Mouse (Mus musculus) layer of hippocampus, adult 8-10 months (tissue): ENCODE measurements around the gene Fgl2. TPM values are rescaled to one million over a fixed set of nuclear protein-coding genes. Genes with fewer than 3 reads are reported as not detected.
A peak's percentile ranks its signal among the peaks of the same experiment; 100 is the strongest.

ENCODE experiments used
- DNase-seq, 2 experiments: peaks; one replicate each; pipeline ENCODE4 v3.0.0; 2022; ENCODE audit warnings: low spot score in 2 of 2
- total RNA-seq, 4 experiments: library from RNA; stranded (reverse); gene quantifications; 2 replicates each; pipeline ENCODE4 v1.2.4; 2022

Gene Fgl2
- total RNA-seq, 4 experiments from 2014 or later, result 2.2 to 5.3 (median 3.4) TPM

DNA sequence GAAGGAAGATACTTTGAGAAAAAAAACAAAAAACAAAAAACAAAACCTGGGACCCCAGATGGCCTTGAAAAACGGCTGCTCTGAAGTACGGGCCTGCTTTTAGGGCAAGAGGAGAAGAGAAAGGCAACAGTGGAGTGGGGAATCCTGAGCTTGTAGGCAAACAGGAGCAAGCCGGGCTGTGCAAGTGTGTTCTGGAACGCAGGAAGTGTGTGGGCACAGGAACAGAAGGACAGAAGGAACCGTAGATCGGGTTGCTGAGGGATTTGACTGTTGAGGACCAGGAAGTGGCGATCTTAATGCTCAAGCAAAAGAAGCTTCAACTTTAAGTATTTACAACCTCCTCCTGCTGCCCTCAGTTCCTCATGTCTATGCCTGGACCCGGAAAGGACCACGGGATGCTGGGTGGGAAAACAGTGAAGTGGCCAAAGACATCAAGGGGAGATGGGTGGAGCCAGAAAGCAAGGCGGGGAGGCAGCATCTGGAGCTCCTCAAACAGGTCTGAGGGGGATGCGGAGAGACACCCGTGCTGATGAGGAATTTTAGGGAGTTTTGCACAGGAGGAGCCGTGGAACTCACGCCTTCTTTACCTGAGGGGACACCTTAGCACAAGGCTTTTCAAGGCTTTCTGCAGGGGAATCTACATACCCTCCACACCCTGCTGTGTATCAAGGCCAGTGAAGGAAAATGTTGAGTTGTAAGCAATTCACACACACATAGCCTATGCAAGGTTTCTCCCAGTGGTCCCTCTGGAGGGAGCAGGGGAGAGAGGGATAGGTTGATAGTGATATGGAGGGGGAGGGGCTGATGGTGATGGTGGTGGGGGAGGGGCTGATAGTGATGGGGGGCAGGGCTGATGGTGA lies 11.2 kb downstream of the Fgl2 start:
- DNase-seq, result peak; percentile 10 to 32

GRCm38 (mm10) chr5:21384252-21384960 lies 12.0 kb downstream of the Fgl2 start:
- no peak for DNase-seq

GRCm38 (mm10) chr5:21384976-21385375 lies 12.5 kb downstream of the Fgl2 start:
- no peak for DNase-seq

- DNase-seq, result no peak
Measured at GRCm38 (mm10) chr5:21386432-21386831, 14.0 kb downstream of the Fgl2 start.

DNA sequence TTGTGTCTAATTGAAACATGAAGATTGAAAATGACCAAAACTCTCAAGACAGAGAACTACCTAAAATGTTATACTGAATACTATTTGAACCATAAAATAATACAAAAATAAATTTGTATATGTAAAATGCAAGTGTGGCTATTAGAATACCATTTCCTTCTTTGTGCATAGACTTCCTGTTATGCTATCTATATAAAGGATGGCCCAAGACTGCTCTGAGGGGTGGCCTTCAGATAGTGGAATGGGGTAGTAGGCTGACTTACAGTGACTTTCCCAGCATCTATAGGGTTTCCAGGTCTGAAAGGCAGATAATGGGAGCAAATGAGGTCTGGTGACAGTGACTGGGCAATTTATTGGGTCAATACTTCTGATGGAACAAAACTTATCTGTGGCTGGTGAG lies 14.9 kb downstream of the Fgl2 start:
- no peak for DNase-seq

- DNase-seq, result no peak
Measured at GRCm38 (mm10) chr5:21388855-21389254, 16.4 kb downstream of the Fgl2 start.

GRCm38 (mm10) chr5:21391616-21392384 lies 19.4 kb downstream of the Fgl2 start:
- no peak for DNase-seq

DNA sequence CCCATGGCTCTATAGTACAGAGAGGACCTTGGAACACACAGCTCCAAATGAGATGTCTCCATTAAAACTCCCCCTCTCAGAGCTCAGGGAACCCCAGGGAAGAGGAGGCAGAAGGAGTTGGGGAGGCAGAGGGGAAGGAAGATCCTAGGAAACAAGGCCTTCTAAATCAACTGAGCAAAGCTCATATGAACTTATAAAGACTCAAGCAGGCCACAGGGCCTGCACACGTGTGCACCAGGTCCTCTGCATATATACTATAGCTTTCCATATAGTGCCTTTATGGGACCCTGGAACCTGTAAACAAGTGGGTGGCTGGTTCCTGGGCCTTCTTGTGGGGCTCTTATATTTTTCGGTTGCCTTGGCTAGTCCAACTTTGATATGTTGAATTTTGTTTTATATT lies 22.1 kb downstream of the Fgl2 start:
- no peak for DNase-seq

DNA sequence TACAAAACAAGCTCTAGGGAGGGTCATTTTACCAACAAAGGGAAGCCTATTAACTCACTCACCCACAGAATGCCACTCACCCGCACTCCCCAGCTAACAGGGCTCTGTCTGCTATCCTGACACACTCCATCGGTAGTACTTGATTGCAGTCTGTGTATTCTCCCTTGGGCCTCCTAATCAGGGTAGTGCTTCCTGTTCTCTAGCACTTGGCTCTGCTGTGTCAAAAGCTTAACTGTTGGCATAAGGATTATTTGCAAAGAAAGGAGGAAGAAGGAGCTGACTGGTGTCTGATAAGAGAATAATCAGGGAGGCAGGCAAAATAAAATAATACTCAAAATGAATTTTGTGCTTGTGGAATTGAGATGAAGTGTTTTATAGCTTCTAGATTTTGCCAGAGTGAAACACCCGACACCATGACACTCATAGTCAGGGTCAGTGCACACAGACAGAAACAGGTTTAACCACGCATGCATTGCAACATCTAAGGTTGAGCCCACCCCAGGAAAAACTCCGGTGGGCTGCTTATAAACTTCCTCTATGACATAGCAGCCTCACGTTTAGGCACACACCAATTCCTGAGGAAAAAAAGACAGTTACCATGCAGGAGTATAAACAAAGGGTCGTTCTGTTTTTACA lies 22.9 kb downstream of the Fgl2 start:
- DNase-seq, result no peak

- DNase-seq, result no peak
Measured at GRCm38 (mm10) chr5:21411261-21411666, 38.8 kb downstream of the Fgl2 start.

- DNase-seq, result no peak
Measured at GRCm38 (mm10) chr5:21412056-21412455, 39.6 kb downstream of the Fgl2 start.

DNA sequence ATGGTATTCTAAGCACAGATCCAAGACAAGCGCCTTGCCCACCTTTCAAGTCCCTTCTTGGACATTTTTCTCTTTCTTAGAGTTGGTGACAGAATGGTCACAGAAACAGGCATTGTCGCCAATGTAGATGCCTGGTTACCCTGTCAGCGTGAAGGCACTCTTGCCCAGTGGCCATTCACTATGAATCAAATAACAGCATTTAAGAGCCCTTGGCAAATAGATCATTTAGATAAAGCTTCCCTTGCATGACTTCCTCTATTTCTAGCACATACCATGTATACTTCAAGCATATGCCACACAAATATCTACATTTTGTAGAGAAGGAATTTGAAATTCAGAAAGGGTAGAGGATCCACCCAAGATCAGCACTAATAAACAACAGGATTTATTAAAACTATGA lies 40.9 kb downstream of the Fgl2 start:
- no peak for DNase-seq

DNA sequence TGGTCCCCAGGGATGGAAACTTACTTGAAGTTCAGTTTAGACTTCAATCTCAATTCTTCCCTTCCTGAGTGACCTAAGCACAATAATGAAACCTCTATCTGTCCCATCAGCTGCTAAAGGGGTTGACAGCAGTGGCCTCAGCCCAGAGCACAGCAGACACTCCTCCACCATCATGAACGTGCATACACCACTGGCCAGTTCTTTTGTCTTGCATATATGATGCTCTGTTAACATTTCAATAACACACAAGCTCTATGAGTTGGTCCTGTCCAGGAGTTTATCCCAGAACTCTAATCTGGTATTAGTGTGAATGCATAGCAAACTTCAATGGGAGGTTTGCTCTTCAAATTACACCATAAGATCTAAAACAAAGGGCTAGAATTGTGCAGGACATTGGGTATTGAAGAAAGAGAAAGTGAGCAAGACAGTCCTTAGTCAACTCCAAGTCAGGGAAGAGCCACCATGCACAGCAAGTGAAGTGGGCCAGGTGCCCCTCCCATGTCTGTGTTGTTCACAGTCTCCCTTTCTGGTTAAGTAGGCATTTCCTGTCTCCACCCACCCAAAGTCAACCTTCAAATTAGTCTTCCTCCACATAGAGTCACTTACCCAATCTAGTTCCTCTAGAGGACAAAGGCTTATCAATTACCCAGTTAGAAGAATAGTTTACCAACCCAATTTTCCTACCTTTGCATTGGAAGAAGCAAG lies 41.8 kb downstream of the Fgl2 start:
- no peak for DNase-seq

DNA sequence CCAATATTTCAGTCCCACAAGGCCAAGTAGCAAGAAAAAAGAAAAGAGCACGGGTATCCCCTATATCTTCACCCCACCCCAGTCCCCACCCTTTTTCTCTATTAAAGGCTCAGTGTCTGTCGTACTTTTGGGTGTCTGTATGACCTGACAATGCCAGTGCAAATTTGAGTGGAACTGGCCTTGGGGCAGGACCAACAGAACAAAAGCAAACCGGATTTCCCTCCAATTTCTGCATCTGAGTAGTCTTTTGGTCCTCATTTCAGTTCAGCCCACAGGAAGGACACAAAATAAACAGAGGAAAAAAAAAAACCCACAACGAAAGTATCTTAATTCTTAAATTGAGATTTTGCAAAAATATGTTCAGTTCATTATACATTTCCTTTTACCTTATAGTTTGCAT lies 46.2 kb downstream of the Fgl2 start:
- no peak for DNase-seq

DNA sequence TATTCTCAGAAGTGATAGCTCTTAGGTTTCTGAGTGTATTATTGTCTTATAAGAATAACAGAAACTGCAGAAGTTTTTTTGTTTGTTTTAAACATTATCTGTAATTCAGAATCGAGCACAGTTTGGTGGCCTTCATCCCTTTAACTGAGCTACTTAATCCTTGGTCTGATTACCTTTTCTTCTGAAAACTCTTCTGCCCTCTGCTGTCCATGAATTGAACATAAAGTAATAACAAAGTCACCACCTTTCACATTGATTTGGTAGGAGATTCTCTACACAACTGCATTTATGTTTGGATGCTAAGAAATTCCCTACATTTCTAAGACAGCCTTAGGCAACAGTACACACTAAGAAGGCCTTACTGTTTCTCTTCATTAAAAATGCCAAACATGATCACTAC lies 48.2 kb downstream of the Fgl2 start:
- no peak for DNase-seq

DNA sequence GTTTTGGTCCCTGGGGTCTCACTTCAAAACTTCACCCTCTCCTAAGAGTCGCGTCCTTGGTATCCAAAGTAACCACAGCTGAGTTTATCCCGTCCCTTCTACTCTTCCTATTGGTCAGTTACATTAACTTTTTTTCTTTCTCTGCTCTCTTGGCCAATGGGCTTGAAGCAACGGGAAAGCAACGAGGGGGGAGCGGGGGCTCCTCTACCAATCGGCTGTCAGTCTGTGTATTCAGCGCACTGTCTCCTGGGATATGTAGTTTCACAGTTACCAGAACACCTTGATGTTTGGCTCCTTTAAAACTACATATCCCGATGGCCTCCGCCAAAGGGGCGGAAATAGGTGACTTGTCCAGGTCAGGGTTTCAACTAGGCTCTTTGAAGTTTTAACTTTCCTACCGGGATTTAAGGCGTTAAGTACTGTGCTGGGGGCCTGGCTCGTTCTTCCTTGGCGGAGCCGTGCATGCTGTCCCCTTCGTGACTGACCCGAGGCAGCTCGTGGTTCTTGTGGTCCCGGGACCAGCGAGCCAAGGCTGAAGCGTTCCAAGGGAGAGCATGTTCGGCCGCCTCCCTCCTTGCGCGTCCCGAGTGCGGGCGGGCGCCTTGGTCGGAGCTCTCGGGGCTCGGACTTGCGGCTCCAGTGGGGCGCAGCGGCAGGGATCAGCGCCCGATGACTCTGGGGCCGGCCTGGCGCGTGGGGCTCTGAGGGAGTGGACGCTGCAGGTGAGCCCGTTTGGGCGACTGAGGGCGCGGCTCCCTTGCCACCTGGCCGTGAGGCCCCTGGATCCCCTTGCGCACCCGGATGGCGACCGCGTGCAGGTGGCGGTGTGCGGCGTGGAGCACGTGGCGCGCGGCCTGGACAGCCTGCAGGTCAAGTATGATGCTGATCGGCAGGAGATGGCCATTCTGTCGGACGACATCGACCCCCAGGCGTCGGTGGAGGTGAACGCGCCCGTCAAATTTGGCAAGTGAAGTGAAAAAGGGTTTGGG lies 52.5 kb downstream of the Fgl2 start, which contains the start of the genes Ccdc146 and Fam185a:
Gene Ccdc146, minus strand, starts transcription at position 64 of the 989 bp plus-strand sequence.
Gene Fam185a, plus strand, starts transcription at position 345 of the 989 bp plus-strand sequence.
- peak; percentile 93 to 98 for DNase-seq

GRCm38 (mm10) chr5:21426666-21427065 lies 54.2 kb downstream of the Fgl2 start:
- no peak for DNase-seq
